Mouse (Mus musculus) brain, adult 2 months (tissue): ENCODE results near the gene Trpv5.
A peak's percentile ranks its signal among the peaks of the same experiment; 100 is the strongest.

Experiments used
- DNase-seq: peaks from one replicate; pipeline ENCODE4 v3.0.0; 2011; ENCODE audit warnings: low read depth, low spot score

The Trpv5 gene

GRCm38 (mm10) chr6:41640449-41640848 is 40.1 kb downstream of the Trpv5 start:
- DNase-seq, result no peak

GRCm38 (mm10) chr6:41637927-41638506 is 42.6 kb downstream of the Trpv5 start:
- no peak for DNase-seq

- DNase-seq, result no peak
Observed at GRCm38 (mm10) chr6:41637393-41637792, 43.2 kb downstream of the Trpv5 start.

- DNase-seq, result no peak
Observed at GRCm38 (mm10) chr6:41636178-41636577, 44.4 kb downstream of the Trpv5 start, which contains the start of gene Trpv6. Gene Trpv6 (minus strand): TSS chr6:41636405.

GRCm38 (mm10) chr6:41635211-41635610 is 45.4 kb downstream of the Trpv5 start:
- peak; percentile 39 for DNase-seq

GRCm38 (mm10) chr6:41631549-41631948 is 49.0 kb downstream of the Trpv5 start:
- DNase-seq, result peak; percentile 72

- DNase-seq, result no peak
Observed at GRCm38 (mm10) chr6:41630791-41631190, 49.8 kb downstream of the Trpv5 start.

- no peak for DNase-seq
Observed at GRCm38 (mm10) chr6:41628180-41628579, 52.4 kb downstream of the Trpv5 start.

GRCm38 (mm10) chr6:41622661-41623060 is 57.9 kb downstream of the Trpv5 start:
- DNase-seq, result peak; percentile 56

- no peak for DNase-seq
Observed at GRCm38 (mm10) chr6:41621241-41621990, 59.2 kb downstream of the Trpv5 start.

GRCm38 (mm10) chr6:41620173-41620798 is 60.3 kb downstream of the Trpv5 start:
- no peak for DNase-seq

GRCm38 (mm10) chr6:41607637-41608036 is 72.9 kb downstream of the Trpv5 start:
- DNase-seq, result no peak

- DNase-seq, result peak; percentile 79
Observed at GRCm38 (mm10) chr6:41606214-41606613, 74.4 kb downstream of the Trpv5 start.

GRCm38 (mm10) chr6:41605794-41606104 is 74.8 kb downstream of the Trpv5 start:
- no peak for DNase-seq

GRCm38 (mm10) chr6:41605061-41605793 is 75.3 kb downstream of the Trpv5 start, which contains the start of gene Ephb6:
Gene Ephb6 (plus strand): TSS chr6:41605482.
- peak; percentile 80 for DNase-seq

GRCm38 (mm10) chr6:41604401-41605050 is 76.0 kb downstream of the Trpv5 start:
- peak; percentile 76 for DNase-seq
